Mouse (Mus musculus): Measurements from ENCODE around the gene Tead3.
"Not testable (repeated sequence)": the region's sequence is repeated elsewhere in the genome, so short reads cannot be mapped to it uniquely, and the experiment has no call there.

Gene Tead3

DNA sequence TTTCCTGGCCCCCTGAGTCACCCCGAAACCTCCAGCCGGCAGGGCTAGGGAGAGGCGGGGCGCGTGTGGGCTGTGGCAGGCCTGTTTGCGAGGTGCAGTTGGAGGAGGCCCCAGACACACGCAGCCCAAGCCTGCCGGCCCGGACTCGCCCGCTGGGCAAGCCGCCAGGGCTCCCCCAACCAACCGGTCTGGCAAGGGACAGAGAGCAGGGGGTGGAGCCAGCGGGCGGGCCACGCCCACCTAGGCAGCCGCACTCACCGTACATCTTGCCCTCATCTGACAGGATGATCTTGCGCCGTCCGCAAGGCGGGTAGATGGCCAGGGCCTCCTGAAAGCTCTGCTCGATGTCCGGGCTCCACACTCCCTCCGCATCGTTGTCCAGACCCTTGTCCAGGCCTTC is 9.5 kb downstream of the Tead3 start:
- Histone ChIP-seq H3K9me3 (ENCODE audit: low read length) (no peaks in the 10 kb centered on the region), H3K4me1 (replicated peaks; ENCODE audit: low read depth, low read length) (peaks cover 77% of the 10 kb centered on the region)

DNA sequence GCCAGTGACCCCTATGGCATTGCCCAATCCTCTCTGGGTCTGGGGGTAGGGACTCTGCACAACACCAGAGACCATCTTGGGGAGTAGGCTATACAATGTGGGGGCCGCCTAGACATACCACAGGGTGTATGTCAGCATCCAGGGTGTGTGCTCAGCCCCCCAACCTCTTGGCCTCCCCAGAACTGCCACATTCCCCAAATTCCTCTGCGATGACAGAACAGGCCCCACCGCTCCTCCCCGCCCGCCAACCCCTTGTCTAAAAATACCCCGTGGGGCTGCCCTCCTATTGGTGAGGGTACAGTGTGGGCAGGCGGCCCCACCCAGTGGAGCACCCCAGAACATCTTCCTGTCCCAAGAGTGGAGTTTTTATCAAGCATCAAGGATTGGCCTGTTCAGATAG is 10.0 kb downstream of the Tead3 start:
- no peaks in the 10 kb centered on the region for H3K9me3 ChIP-seq (ENCODE audit: low read length)
- no peak for TF ChIP-seq POU5F1 (IDR thresholded peaks at IDR 0.05; ENCODE audit: borderline replicate concordance, low read length)
- no peak for TF ChIP-seq CTCF (conservative IDR thresholded peaks at IDR 0.05; ENCODE audit: low read length)
- no peak for TF ChIP-seq NANOG (IDR thresholded peaks at IDR 0.05; ENCODE audit: borderline replicate concordance, low read length)
- H3K4me1 ChIP-seq (replicated peaks; ENCODE audit: low read depth, low read length), result peaks cover 74% of the 10 kb centered on the region
- peak overlapping the region; percentile 71 for H3K4me3 ChIP-seq (replicated peaks; ENCODE audit: low read length)
- H3K36me3 ChIP-seq (ENCODE audit: insufficient read depth, low read length), result peaks cover 12% of the 10 kb centered on the region
- peaks cover 60% of the 10 kb centered on the region for H3K27me3 ChIP-seq (ENCODE audit: insufficient read depth, low read length)

More for the DNA sequence above, 9.5 kb downstream of the Tead3 start:
- Histone ChIP-seq H3K36me3 (ENCODE audit: insufficient read depth, low read length) (peaks cover 10% of the 10 kb centered on the region), H3K27me3 (ENCODE audit: insufficient read depth, low read length) (peaks cover 62% of the 10 kb centered on the region), H3K4me3 (replicated peaks; ENCODE audit: low read length) (peak overlapping the region; percentile 71)
- TF ChIP-seq POU5F1 (IDR thresholded peaks at IDR 0.05; ENCODE audit: borderline replicate concordance, low read length), result no peak
- TF ChIP-seq NANOG (IDR thresholded peaks at IDR 0.05; ENCODE audit: borderline replicate concordance, low read length), result no peak
- no peak for TF ChIP-seq CTCF (conservative IDR thresholded peaks at IDR 0.05; ENCODE audit: low read length)

DNA sequence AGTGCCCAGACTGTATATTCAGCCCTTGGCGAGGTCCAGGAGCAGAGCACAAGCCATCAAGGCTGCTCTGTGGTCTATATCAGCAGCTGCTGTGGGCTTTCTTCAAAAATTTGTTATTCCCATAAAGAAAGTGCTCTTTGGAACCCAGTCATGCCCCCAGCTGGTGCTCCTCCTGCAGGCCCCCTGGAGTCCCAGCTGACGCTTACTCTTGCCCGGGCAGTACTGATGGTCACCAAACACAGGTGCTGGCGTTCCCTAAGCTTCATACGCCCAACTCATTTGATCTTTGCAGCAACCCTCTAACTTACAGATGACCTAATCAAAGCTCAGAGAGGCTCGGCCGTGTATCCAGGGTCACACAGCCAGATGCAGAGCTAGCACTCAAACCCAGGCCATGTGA is 13.1 kb downstream of the Tead3 start:
- Histone ChIP-seq H3K9me3 (ENCODE audit: low read length) (no peaks in the 10 kb centered on the region), H3K27me3 (ENCODE audit: insufficient read depth, low read length) (peaks cover 39% of the 10 kb centered on the region), H3K36me3 (ENCODE audit: insufficient read depth, low read length) (peaks cover 17% of the 10 kb centered on the region), H3K4me3 (replicated peaks; ENCODE audit: low read length) (no peak overlapping the region), H3K4me1 (replicated peaks; ENCODE audit: low read depth, low read length) (peaks cover 74% of the 10 kb centered on the region)
- TF ChIP-seq POU5F1 (IDR thresholded peaks at IDR 0.05; ENCODE audit: borderline replicate concordance, low read length), result no peak
- TF ChIP-seq NANOG (IDR thresholded peaks at IDR 0.05; ENCODE audit: borderline replicate concordance, low read length), result no peak
- TF ChIP-seq CTCF (conservative IDR thresholded peaks at IDR 0.05; ENCODE audit: low read length), result no peak

DNA sequence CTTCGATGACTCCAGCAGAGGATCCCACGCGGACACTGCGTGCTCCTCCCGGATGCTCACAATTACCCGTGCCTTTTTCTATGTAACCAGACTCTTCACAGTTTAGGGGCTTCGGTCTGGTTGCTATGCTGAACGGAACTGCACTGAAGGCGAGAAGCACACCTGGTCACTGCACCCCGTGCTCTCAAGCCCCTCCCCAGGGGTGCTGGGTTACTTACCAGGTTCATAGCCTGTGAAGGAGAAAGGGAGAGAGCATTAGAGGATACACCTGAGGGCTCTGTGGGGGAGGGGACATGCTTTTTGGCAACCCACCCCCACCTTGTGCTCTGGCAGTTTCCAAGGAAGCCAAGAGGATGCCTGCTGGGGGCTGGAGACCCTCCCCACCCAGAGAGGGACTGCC is 15.3 kb downstream of the Tead3 start:
- Histone ChIP-seq H3K4me1 (replicated peaks; ENCODE audit: low read depth, low read length) (peaks cover 78% of the 10 kb centered on the region), H3K9me3 (ENCODE audit: low read length) (no peaks in the 10 kb centered on the region), H3K27me3 (ENCODE audit: insufficient read depth, low read length) (peaks cover 18% of the 10 kb centered on the region), H3K36me3 (ENCODE audit: insufficient read depth, low read length) (peaks cover 36% of the 10 kb centered on the region), H3K4me3 (replicated peaks; ENCODE audit: low read length) (no peak overlapping the region)
- TF ChIP-seq CTCF (conservative IDR thresholded peaks at IDR 0.05; ENCODE audit: low read length) (no peak), NANOG (IDR thresholded peaks at IDR 0.05; ENCODE audit: borderline replicate concordance, low read length) (no peak), POU5F1 (IDR thresholded peaks at IDR 0.05; ENCODE audit: borderline replicate concordance, low read length) (no peak)

DNA sequence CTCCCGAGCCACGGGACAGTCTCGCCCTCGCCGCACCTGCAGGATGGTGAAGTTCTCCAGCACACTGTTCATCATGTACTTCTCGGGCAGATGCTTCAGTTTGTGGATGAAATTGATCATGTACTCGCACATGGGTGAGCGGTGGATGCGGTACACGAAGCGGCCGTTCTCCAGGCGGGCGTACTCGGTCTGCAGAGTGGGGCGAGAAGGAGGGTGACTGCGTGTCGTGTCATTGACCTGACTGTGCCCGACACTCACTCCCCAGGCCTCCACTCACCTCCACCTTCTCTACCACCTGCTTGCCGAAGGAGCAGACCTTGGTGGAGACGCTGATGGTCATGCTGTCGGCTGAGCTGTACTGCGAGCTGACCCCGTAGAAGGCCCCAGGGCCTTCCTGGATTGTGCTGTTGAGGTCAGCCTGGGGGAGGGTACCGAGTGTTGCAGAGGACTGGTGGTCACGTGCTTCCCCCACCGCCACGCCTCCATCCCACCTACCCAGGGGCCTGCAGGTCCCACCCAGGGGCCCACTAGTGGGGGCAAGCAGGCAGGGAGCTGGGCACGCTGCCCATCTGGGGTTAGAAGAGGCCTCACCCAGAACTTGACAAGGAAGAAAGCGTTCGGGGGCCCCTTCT is 17.6 kb downstream of the Tead3 start:
- peak overlapping the region; percentile 35 for H3K4me3 ChIP-seq (replicated peaks; ENCODE audit: low read length)
- TF ChIP-seq NANOG (IDR thresholded peaks at IDR 0.05; ENCODE audit: borderline replicate concordance, low read length) (no peak), POU5F1 (IDR thresholded peaks at IDR 0.05; ENCODE audit: borderline replicate concordance, low read length) (no peak), CTCF (conservative IDR thresholded peaks at IDR 0.05; ENCODE audit: low read length) (no peak)
- H3K27me3 ChIP-seq (ENCODE audit: insufficient read depth, low read length), result peaks cover 10% of the 10 kb centered on the region; the same call in 1 of the 2 replicates
- H3K4me1 ChIP-seq (replicated peaks; ENCODE audit: low read depth, low read length), result peaks cover 61% of the 10 kb centered on the region
- peaks cover 48% of the 10 kb centered on the region for H3K36me3 ChIP-seq (ENCODE audit: insufficient read depth, low read length)
- no peaks in the 10 kb centered on the region for H3K9me3 ChIP-seq (ENCODE audit: low read length)

DNA sequence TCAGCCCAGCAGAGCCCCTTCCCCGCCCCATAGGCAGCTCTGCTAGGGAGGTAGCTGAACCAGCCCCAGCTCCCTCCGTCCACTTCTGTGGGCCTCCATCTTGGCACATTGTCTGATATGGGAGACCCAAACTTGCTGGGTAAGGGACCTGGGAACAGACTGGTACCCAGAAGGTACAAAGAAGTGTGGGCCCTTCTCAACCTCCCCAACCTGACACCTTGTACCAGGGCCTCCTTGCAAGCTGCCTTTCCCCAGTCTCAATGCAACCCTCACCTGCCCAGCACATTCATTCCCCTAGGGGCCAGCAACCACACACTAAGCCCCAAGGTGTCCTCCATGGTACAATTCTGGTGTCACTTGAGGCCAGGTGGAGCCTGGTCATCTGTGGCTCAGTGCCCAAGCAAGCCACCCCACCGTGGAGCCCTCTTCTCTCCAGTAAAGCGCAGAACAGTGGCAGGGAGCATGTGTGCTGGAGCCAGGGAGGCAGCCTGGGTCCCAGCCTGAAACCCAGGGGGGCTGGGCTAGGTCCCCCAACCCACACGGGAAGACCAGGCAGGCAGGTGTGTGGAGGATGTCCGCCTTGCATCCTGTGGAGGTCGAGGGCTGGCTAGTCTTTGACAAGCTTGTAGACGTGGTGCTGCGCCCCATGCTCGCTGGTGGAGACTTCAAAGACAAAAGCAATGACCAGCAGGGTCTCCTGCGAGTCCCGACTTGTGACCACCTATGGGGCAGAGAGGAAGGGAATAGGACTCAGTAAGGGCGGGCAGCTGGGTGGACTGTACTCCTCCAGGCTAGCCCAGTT is 18.3 kb downstream of the Tead3 start:
- Histone ChIP-seq H3K27me3 (ENCODE audit: insufficient read depth, low read length) (peaks cover 5% of the 10 kb centered on the region; the same call in 1 of the 2 replicates), H3K36me3 (ENCODE audit: insufficient read depth, low read length) (peaks cover 49% of the 10 kb centered on the region), H3K9me3 (ENCODE audit: low read length) (no peaks in the 10 kb centered on the region), H3K4me3 (replicated peaks; ENCODE audit: low read length) (peak overlapping the region; percentile 35; the same call in 1 of the 2 replicates), H3K4me1 (replicated peaks; ENCODE audit: low read depth, low read length) (peaks cover 62% of the 10 kb centered on the region)
- TF ChIP-seq CTCF (conservative IDR thresholded peaks at IDR 0.05; ENCODE audit: low read length), result no peak
- TF ChIP-seq POU5F1 (IDR thresholded peaks at IDR 0.05; ENCODE audit: borderline replicate concordance, low read length), result no peak
- no peak for TF ChIP-seq NANOG (IDR thresholded peaks at IDR 0.05; ENCODE audit: borderline replicate concordance, low read length)

DNA sequence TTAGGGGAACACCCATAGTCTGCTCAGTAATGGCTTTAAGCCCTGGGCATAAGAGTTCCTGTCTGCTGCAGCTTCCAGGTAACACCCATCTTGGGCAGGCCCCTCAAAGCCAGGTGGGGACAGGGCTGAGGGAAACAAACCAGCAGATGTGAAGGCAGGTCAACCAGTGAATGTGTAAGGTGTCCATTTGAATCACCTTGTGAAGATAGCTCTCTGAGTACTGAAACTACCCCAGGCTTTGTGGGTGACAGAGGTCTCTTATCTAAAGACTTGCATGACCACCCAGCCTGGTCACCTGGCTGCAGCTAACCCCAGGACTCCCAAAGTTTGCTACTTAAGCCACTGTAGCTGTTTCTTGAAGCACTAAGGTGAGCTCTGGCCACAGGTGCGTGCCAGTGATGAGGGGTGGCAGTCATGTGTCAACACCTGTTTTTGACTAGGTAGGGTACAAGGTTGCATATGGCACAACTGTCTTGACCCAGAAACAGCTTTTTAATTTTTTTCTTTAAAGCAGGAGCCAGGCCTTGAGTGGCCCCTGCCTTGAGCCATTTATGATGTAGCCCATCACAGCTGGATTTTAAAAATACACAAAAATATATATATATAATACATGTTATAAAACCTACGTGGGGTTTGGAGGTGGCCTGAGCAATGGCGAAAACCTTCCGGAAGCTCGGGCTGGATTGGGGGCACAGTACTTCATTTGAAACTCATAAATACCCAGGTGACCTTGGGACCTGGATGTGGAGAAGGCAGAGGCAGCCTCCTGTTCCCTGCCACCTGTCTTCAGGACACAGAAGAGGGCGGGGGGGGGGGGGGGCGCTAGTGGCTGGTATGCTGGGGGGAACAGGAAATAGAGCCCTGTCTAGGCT is 19.1 kb downstream of the Tead3 start:
- Histone ChIP-seq H3K36me3 (ENCODE audit: insufficient read depth, low read length) (peaks cover 54% of the 10 kb centered on the region), H3K4me1 (replicated peaks; ENCODE audit: low read depth, low read length) (peaks cover 71% of the 10 kb centered on the region), H3K27me3 (ENCODE audit: insufficient read depth, low read length) (peaks cover 5% of the 10 kb centered on the region; the same call in 1 of the 2 replicates), H3K4me3 (replicated peaks; ENCODE audit: low read length) (peak overlapping the region; percentile 100), H3K9me3 (ENCODE audit: low read length) (no peaks in the 10 kb centered on the region)
- TF ChIP-seq POU5F1 (IDR thresholded peaks at IDR 0.05; ENCODE audit: borderline replicate concordance, low read length) (no peak), NANOG (IDR thresholded peaks at IDR 0.05; ENCODE audit: borderline replicate concordance, low read length) (no peak), CTCF (conservative IDR thresholded peaks at IDR 0.05; ENCODE audit: low read length) (no peak)

DNA sequence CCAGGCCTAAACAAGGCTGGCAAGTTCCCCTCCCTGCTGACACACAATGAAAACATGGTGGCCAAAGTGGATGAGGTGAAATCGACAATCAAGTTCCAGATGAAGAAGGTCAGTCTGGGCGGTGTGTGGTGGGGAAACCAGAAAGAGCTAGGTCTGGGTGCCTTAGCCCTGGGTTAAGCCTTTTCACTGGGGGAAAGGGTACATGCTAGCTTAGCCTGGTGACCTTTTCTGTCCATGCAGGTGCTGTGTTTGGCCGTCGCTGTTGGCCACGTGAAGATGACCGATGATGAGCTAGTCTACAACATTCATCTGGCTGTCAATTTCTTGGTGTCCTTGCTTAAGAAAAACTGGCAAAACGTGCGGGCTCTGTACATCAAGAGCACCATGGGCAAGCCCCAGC is 20.0 kb downstream of the Tead3 start:
- H3K4me3 ChIP-seq (replicated peaks; ENCODE audit: low read length), result peak overlapping the region; percentile 100
- not testable (repeated sequence) for H3K27me3 ChIP-seq (ENCODE audit: insufficient read depth, low read length); H3K9me3 ChIP-seq (ENCODE audit: low read length)
- peaks cover 58% of the 10 kb centered on the region for H3K36me3 ChIP-seq (ENCODE audit: insufficient read depth, low read length)
- peaks cover 78% of the 10 kb centered on the region for H3K4me1 ChIP-seq (replicated peaks; ENCODE audit: low read depth, low read length)
